13 mouse cellular contexts compared by ENCODE assay signal in genomic region chr16:22289643-22290042, GRCm38 (mm10). TPM values are rescaled to one million over a fixed set of nuclear protein-coding genes. Genes with fewer than 3 reads are reported as not detected.
DNase-seq lines count a peak whose midpoint lies in the region; ATAC-seq and TF ChIP-seq lines count a peak whose summit lies in the region.
"Had no signal": no experiment of that assay in that cellular context is flagged by ENCODE, and none has a peak within 500 bp of the region (broad histone marks: within the 10 kb centered on the region; RNA-seq: fewer than 3 reads in every experiment).

No protein-coding gene starts in this region.

- peak; percentile 49 for TF ChIP-seq CTCF in heart, postnatal 0 days (IDR thresholded peaks at IDR 0.05; ENCODE audit: low read depth)
- peak; percentile 65 for TF ChIP-seq CTCF in lung, postnatal 0 days (IDR thresholded peaks at IDR 0.05)

- H3K27ac ChIP-seq in heart, postnatal 0 days (ENCODE audit: low read depth) = no peak overlapping the region
- no peak overlapping the region for H3K27ac ChIP-seq in lung, postnatal 0 days (ENCODE audit: low read length)
- no peak overlapping the region for H3K27ac ChIP-seq in embryonic facial prominence, embryonic 10.5 days (replicated peaks)
- H3K27ac ChIP-seq: forebrain, embryonic 12.5 days; limb, embryonic 15.5 days; lung, embryonic 15.5 days had no signal

- no peaks in the 10 kb centered on the region for H3K27me3 ChIP-seq in heart, postnatal 0 days (ENCODE audit: control insufficient read depth, insufficient read depth, low read length)
- no peaks in the 10 kb centered on the region for H3K27me3 ChIP-seq in lung, postnatal 0 days (replicated peaks; ENCODE audit: insufficient read depth, low read length)
- H3K27me3 ChIP-seq in embryonic facial prominence, embryonic 10.5 days (replicated peaks; ENCODE audit: low read depth, poor library complexity, severe bottlenecking) = no peaks in the 10 kb centered on the region
- H3K27me3 ChIP-seq: forebrain, embryonic 12.5 days; limb, embryonic 15.5 days; lung, embryonic 15.5 days had no signal

- H3K4me3 ChIP-seq in heart, postnatal 0 days (ENCODE audit: low read depth, low read length) = no peak overlapping the region
- H3K4me3 ChIP-seq in lung, postnatal 0 days (ENCODE audit: low read depth, low read length) = no peak overlapping the region
- no peak overlapping the region for H3K4me3 ChIP-seq in embryonic facial prominence, embryonic 10.5 days
- H3K4me3 ChIP-seq: forebrain, embryonic 12.5 days; limb, embryonic 15.5 days; lung, embryonic 15.5 days had no signal

- no peak for ATAC-seq in heart, postnatal 0 days (ENCODE audit: insufficient read depth, low read depth)
- no peak for ATAC-seq in lung, postnatal 0 days

- H3K4me1 ChIP-seq in heart, postnatal 0 days (ENCODE audit: control insufficient read depth, insufficient read depth) = no peaks in the 10 kb centered on the region
- H3K4me1 ChIP-seq in lung, postnatal 0 days (ENCODE audit: insufficient read depth, low read depth, low read length) = no peaks in the 10 kb centered on the region
- H3K4me1 ChIP-seq in embryonic facial prominence, embryonic 10.5 days = no peaks in the 10 kb centered on the region
- H3K4me1 ChIP-seq: forebrain, embryonic 12.5 days; limb, embryonic 15.5 days; lung, embryonic 15.5 days had no signal

- H3K4me2 ChIP-seq in heart, postnatal 0 days (ENCODE audit: low read depth, low read length) = no peak overlapping the region
- no peak overlapping the region for H3K4me2 ChIP-seq in lung, postnatal 0 days (replicated peaks; ENCODE audit: low read depth, low read length)
- H3K4me2 ChIP-seq: forebrain, embryonic 12.5 days; limb, embryonic 15.5 days; lung, embryonic 15.5 days had no signal

- DNase-seq in heart, postnatal 0 days (ENCODE audit: low spot score) = no peak
- DNase-seq in heart, postnatal 4 days = no peak
- peak; percentile 59 for DNase-seq in lung, postnatal 0 days (ENCODE audit: low spot score)
- no peak for DNase-seq in lung, adult 18-20 months
- peak; percentile 71 for DNase-seq in brain, adult 2 months (ENCODE audit: low read depth, low spot score)
- no peak for DNase-seq in embryonic facial prominence, embryonic 10.5 days (ENCODE audit: low spot score)
- DNase-seq in testis, postnatal 10 days (ENCODE audit: low spot score) = no peak
- DNase-seq: cerebellum, adult 11 months; heart, postnatal 36 days; spleen, adult 18-20 months had no signal

- H3K9ac ChIP-seq in heart, postnatal 0 days (replicated peaks; ENCODE audit: low read depth, low read length) = no peak overlapping the region
- no peak overlapping the region for H3K9ac ChIP-seq in lung, postnatal 0 days (replicated peaks; ENCODE audit: low read depth)
- H3K9ac ChIP-seq: forebrain, embryonic 12.5 days; limb, embryonic 15.5 days; lung, embryonic 15.5 days had no signal

- no peaks in the 10 kb centered on the region for H3K36me3 ChIP-seq in heart, postnatal 0 days (replicated peaks; ENCODE audit: control insufficient read depth, insufficient read depth, low read length)
- no peaks in the 10 kb centered on the region for H3K36me3 ChIP-seq in lung, postnatal 0 days (ENCODE audit: insufficient read depth, low read length)
- H3K36me3 ChIP-seq in embryonic facial prominence, embryonic 10.5 days (replicated peaks) = no peaks in the 10 kb centered on the region
- H3K36me3 ChIP-seq: forebrain, embryonic 12.5 days; limb, embryonic 15.5 days; lung, embryonic 15.5 days had no signal

- 62% methylated on average over 2 of the region's 2 CpGs for WGBS in heart, postnatal 0 days
- 70% methylated on average over 2 of the region's 2 CpGs for WGBS in lung, postnatal 0 days
- WGBS in embryonic facial prominence, embryonic 10.5 days = 77% methylated on average over 2 of the region's 2 CpGs

- no peaks in the 10 kb centered on the region for H3K9me3 ChIP-seq in heart, postnatal 0 days (replicated peaks; ENCODE audit: control insufficient read depth, low read length)
- no peaks in the 10 kb centered on the region for H3K9me3 ChIP-seq in lung, postnatal 0 days (ENCODE audit: low read length)
- H3K9me3 ChIP-seq in embryonic facial prominence, embryonic 10.5 days = peaks cover 10% of the 10 kb centered on the region
- H3K9me3 ChIP-seq: limb, embryonic 15.5 days; lung, embryonic 15.5 days had no signal

- TF ChIP-seq EP300 in heart, postnatal 0 days (IDR thresholded peaks at IDR 0.05; ENCODE audit: low read depth) = no peak
- TF ChIP-seq EP300 in lung, postnatal 0 days (IDR thresholded peaks at IDR 0.05) = no peak

RNA-seq across cellular contexts. Expression of gene Tra2b, which starts 23.8 kb away (rescaled TPM):
- 56.7 and 97.9 TPM in 2 replicates for total RNA-seq in heart, postnatal 0 days (2014; rRNA removed; ENCODE audit: low replicate concordance)
- polyA plus RNA-seq in heart, postnatal 0 days (2015; fragmentation: Nextera tagmentation; extraction: Ambion mirVana) = 123 and 125 TPM in 2 replicates
- total RNA-seq in heart, postnatal 4 days (2021) = 100 to 1,000 TPM; 113 to 120 TPM
- 127 and 145 TPM in 2 replicates for polyA plus RNA-seq in lung, postnatal 0 days (2015; fragmentation: Nextera tagmentation; extraction: Ambion mirVana)
- 494 and 506 TPM in 2 replicates for polyA plus RNA-seq in embryonic facial prominence, embryonic 10.5 days (2016; fragmentation: Nextera tagmentation; extraction: Ambion mirVana)

Comparison
In these comparisons a context has a peak if more than half of its experiments do, and no peak if none do; other contexts are left out.
1. DNase-seq: peak in lung, postnatal 0 days (single experiment) and brain, adult 2 months (single experiment); none in heart, postnatal 0 days (single experiment), heart, postnatal 4 days (single experiment), lung, adult 18-20 months (0 of 2), embryonic facial prominence, embryonic 10.5 days (single experiment) and testis, postnatal 10 days (single experiment).